Mouse (Mus musculus) retina, postnatal 7 days (tissue): ENCODE results near the gene Arid5b.

Source experiments
- DNase-seq: peaks from one replicate; pipeline ENCODE4 v3.0.0-alpha.2; 2012; ENCODE audit warnings: low read depth, low spot score

The Arid5b gene

DNA sequence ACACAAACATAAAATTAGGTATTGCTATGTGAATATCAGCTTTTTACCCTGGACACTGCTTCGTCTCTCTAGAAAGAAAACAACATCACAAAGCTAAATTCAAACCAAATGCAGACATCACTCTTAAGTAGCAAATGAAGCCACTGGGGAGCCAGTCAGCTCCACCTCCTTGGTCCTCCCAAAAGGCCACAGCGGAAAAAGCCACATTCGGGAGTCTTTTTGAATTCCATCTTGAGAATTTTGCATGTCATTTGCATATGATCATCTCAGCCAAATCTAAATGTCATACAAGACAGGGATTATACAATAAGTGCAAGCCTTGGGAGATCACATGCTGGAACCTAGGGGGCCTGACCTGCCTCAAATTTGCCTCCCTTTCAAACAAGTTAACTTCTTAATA is 85.0 kb downstream of the Arid5b start:
- no peak for DNase-seq

DNA sequence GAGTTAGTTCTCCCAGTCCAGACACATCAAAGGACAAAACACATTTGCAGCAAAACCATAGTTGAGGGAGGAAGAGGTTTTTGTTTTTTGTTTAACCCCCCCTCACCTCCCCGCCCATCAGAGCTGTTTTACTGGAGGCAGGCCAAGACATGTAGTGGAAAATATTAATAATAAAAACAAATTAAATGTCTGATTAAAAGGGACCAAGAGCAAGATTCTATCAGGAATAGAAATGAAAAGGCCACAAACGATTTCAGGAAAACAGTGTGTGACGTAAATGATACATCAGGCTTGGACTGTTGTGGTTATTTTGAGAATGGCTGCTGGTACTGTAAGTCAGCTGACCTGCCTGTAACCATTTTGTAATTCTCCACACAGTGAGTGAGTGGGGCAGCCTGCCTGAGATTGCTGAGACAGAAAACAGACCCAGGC is 85.7 kb downstream of the Arid5b start:
- DNase-seq = no peak

DNA sequence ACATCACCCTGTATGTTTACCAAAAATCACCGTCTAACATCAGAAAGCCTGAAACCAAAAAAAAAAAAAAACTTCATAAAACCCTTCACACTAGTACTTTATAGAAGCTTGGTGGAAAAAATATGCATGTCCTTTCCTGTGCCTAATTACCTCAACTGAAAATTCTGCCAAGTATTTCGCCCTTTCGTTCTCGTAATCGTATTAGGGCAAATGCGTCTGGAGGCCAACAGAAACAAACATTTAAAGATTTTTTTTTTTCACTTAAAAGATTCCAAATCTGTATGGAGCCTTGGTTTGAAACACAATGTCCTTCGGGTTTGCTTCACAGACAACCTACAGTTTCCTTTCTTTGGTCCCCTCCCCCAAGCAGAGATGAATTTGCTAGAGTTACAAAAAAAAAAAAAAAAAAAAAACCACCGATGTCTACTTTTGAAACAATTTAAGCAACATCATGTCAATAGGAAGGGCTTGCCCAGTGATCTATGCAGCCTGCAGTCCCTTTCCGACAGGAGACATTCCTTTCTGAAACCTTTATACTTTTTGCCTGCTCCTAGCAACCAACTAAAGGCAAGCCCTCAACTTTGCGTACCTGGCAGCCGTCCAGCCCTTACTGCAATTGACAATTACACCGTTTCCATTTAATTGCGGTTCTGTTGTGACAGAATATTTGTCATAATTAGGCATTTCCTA is 86.7 kb downstream of the Arid5b start:
- no peak for DNase-seq

DNA sequence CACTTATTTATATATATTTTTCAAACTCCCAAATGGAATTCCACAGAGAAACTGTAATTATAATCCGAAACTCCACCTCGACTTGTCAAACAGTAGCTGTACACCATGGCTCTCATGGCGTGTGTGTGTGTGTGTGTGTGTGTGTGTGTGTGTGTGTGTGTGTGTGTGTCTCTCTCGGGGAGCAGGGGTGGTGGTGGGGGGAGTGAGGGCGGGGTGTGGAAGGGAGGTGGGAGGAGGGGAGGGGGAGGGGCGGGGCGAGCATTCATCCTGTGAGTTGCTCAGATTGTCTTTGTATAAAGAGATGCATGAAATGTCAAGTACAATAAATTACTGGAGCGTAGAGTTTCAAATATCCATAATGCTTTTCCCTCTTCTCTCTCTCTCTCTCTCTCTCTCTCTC is 87.4 kb downstream of the Arid5b start:
- DNase-seq = no peak

DNA sequence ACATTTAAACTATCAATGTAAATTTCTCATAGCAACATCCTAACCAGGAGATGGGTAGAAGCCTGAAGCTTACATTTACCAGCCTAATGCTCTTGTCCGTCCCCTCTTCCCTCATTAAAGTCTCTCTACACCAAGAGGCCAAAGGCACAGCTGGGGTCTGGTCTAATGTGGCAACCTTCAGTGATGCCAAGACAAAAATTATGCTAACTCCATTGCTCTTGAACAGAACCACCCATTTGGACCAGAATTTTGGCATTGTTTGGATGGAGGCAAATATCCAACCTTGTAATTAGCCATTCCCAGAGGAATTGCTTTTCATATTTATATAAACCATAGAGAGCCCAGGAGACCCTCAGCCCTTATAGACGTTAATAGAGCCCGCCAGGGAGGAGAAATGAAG is 88.7 kb downstream of the Arid5b start:
- DNase-seq = no peak

DNA sequence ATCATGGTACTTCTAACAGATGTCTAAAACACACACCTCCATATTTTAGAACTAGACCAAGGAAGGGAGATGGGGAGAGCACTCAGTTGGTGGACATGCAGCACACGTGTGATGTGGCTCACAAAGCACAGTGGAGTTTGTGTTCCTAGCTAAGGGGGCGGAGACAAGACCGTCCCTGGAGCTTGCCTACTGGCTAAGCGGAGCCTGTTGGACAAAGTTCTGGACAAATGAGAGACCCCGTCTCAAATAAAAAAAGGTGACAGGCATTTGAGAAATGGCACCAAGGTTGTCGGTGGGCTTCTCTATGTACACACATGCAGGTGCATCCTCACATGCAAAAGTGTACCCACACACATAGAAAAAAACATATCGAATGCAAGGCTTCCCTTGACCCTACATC is 95.4 kb downstream of the Arid5b start:
- DNase-seq = no peak

DNA sequence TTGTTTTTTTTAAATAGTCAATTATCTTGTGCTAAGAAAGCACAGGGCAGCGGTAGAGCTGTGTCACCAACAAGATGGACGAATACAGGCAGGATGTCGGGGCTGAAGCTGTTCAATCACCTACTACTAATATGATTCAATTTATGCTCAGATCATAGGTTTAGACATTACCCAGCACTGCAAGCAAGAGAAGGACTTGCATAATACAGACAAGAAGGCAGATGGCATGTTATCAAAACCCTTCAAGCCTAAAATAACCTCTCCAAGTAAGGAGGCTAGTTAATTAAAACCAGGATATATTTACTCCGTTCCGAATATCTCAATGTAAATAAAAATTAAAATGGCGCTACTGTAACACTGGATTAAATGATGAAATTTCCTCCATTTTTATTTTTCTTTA is 96.3 kb downstream of the Arid5b start:
- DNase-seq = no peak

DNA sequence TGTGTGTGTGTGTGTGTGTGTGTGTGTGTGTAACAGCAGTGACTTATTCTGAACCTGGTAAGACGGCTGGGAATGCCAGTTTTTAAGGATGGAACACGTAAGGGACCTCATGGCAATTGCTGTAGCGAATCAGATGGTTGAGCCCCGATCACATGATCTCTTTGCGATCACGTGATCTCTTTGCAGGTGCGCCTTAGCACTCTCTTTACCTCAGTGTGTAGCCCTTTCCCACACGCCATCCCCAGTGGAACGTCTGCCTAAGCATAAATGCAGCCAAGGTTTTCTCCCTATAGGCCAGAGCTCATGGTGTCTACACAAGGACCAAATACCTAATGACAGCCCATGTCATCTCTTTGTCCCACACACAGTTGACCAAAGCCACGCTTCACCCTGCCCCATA is 97.4 kb downstream of the Arid5b start:
- DNase-seq = no peak

DNA sequence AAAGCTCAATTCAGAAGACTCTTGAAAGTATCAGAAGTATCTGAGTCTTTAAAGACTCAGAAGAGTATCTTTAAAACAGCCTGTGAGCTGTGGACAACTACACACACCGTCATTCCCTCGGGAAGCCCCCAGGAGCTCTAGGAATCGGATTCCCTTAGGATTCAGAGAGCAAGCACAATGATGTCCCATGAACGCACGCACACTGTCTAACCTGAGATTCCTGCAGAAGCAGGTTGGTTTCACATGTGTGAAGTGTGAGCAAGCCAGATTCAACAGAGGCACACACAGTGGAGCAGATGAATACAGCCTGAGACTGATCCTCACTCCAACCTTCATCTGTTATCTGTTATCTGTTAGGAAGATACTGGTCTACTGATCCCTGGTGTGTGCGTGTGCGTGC is 97.8 kb downstream of the Arid5b start:
- DNase-seq = no peak

DNA sequence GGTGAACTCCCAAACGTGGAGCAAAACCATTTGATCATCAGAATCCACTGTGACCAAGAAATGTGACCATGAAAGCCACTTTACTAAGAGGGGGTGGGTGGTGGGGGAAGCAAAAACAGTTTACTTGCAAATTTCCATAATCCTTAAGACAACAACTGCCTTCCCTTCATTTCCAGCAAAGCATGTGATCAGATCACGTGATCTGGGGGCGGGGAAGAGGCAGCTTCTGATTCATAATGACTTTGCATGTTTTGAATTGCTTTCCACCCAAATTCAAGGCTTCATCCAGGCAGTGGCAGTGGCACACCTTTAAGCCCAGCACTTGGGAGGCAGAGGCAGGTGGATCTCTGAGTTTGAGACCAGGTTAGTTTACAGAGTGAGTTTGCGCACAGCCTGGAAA is 98.4 kb downstream of the Arid5b start:
- DNase-seq = no peak

DNA sequence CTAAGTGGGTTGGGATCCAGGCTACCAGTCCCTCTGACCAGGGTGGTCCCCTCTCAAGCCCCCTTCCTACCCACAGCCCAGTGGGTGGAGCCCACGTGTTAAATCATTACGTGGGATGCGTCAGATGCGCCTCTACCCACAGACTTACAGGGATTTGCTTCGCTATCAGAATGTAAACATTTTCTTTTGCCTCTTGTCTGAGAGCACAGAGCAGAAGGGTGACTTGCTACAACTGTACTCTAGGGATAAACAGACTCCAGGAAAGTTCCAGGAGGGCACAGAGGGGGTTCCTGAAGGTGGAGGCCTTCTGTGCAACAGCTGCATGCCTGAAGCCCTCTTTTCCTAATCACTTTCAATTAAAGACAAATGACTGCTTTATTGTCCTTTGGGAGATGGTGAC is 98.8 kb downstream of the Arid5b start:
- DNase-seq = no peak

DNA sequence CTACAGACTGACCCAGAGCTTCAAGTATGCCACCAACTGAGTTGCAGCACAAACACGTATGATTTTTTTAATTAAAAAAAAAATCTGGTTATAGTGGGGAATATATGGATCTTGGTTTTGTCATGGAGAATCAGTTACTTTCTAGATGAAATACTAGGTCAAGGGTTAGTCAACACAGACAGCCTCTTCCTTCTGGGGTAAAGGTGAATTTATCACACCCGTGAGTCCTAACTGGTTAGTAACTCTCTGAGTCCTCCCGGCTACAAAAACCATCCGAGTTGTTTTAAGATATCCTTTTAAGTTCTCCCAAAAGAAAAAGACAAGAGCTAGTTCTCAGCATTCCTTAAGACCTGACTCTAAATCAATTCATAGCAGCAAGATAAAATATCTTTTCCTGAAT is 99.2 kb downstream of the Arid5b start:
- no peak for DNase-seq

DNA sequence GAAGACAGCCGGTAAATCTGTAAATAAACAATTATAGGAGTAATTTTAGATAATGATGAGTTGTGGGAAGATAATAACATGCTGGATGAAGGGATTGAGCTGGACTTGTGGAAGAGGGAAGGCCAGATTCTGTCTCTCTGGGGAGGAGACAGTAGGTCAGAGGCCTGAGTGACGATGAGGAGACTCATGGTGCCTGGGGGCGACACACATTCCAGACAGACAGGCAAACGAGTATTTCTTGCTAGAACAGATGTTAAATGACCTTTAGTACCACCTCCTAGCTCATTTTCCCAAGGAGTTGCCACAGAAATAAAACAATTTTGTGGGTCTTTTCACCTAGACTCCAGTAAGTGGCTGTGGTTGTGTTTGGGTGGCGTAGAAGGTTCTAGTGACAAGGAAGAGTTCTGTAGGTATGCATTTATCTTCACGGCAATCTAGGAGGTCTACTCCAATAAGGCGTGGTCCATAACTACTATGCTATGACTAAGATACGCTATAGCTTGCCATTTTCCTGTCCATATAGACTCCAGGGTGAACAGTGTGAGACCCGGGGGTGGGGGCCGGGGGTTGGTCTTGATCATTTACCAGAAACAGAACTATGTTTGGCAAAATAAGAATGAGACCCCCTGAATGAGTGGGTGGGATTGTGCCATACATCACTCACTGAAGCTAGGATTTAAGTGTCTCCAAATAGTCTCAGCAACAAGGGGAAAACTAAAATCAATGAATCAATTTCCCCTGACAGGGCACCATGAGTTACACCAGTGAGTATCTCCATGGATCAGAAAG is 100.6 kb downstream of the Arid5b start:
- no peak for DNase-seq

DNA sequence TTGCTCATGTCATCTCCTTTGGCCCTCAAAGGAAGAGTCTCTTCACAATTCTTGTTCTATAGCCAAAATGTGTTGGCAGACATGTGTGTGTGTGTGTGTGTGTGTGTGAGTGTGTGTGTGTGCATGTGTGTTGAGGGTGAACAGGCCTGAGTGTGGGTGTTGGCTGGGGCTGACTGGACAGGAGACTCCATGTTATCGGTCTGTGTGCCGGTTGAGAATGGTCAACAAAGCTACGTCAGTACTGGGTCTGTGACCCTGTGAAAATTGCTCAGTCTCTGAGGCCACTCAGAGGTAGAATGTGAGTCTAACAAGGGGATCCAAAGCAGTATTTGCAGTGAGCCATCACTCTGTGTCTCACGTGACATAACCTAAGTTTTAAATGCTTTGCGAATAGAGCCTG is 102.7 kb downstream of the Arid5b start:
- no peak for DNase-seq

DNA sequence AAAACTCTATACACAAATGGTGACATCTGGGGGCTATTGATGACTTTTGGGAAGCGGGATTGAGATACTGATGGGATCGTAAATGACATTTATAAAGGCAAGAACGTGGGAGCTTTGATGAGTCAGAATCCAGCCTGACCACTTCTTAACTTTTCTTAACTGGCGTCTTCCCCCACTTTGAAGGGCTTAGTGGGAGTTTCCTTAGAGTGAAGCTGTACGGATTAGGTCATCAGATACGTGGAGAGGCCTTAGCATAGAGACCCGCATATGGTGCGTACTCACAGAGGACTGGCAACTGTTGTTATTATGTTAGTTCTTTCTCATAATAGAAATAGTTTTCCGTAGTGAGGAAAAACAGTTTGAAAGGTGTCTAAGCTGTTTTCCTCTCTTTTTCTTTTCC is 104.9 kb downstream of the Arid5b start:
- no peak for DNase-seq

DNA sequence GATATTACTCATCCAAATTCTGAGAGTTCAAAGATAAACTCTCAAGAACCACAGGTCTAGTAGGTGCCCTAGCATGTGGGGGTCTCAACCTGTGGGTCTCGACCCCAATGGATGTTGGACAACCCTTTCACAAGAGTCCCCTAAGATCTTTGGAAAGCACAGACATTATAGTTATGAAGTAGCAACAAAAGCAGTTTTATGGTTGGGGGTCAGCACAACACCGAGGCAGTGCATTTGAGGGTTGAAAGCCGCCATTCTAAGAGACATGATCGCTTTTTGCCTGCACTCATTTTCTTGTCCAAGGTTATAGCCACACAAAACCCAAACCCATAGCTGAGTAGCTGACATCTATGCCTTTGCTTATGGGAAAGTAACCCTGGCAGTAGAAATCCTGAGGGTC is 105.6 kb downstream of the Arid5b start:
- DNase-seq = no peak

DNA sequence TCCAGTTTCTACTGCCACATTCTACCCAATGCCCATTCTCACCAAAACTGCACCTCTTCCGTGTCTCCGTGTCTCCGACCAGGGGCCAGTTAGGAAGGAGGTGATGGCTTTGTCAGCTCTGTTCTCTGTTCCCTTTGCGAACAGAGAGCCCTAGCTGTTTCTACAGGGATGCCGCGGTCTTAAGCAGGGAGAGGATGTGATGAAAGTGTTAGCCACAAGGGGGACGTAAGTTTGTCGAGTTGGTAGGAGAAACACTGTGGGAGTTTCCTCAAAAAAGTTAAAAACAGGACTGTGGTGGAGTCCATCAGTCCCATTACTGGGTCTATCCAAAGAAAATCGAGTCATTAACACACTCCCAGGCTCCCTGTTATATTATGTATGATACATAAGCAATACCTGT is 106.6 kb downstream of the Arid5b start:
- DNase-seq = no peak

DNA sequence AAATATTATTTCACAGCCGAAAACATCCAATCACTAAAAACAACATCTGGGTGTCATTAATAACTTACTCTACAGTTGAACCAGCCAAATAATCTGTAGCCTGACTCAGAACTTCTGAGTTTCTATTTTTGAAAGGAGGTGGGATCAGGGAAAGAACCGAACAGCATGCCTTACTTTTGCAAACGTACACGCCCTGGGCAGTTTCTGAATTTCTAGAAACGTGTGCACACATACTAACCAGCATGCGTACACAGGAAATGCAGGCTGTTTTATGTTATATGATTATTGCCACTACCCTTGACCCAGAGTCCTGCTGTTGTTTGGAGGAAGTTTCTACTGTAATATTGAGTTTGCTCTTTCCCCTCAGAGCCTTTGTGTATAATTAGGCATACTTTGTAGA is 109.9 kb downstream of the Arid5b start:
- no peak for DNase-seq

DNA sequence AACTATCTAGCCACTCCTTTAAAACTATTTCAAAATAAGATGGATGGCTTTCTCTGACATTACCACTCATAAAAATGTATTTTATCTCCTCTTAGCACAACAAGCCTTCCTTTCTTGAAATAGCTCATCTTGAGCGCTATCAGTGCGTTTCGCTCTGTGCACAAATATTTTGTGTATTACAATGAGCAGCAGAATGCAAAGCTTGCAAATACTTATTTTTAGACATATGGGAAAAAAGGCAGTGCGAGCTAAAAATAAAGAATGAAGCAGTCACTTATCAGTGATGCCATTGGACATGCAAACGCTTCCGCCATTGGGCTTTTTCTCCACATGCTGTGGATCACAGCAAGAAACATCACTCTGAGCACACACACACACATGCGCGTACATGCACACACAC is 110.4 kb downstream of the Arid5b start:
- DNase-seq = no peak

DNA sequence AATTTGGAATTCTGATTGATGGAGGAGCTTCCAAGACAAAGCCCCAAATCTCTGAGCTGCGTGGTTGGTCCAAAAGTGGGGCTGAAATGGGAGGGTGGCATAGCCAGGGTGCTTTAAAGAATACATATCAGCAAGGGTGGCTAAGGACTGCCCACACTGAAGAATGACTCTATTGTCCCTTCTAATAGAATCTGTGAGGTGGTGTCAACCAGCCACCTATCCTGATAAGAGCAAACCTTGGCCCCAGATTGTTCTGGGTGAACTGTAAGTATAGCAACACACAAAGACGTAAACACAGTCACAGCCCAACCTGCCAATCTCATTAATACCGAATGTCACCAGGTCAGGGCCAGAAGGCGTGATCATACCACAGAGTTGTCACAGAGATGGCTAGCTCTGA is 111.4 kb downstream of the Arid5b start:
- DNase-seq = no peak

DNA sequence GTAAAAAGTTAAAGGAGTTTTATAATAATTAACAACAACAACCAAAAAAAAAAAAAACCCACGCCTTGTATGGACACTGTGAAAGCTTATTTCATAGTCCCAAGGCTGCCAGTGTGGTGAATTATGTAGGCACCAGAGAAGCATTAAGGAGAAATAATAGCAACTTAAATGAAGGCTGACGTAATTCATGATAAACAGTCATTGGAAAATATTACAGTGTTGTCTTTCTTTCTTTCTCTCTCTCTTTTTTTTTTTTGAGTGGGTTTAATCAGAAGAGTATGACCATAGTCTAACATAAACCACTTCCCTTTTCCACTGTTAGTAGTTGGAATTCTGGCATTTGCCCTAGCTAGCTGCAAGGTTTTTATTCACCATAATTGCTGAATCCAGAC is 111.8 kb downstream of the Arid5b start:
- DNase-seq = no peak

DNA sequence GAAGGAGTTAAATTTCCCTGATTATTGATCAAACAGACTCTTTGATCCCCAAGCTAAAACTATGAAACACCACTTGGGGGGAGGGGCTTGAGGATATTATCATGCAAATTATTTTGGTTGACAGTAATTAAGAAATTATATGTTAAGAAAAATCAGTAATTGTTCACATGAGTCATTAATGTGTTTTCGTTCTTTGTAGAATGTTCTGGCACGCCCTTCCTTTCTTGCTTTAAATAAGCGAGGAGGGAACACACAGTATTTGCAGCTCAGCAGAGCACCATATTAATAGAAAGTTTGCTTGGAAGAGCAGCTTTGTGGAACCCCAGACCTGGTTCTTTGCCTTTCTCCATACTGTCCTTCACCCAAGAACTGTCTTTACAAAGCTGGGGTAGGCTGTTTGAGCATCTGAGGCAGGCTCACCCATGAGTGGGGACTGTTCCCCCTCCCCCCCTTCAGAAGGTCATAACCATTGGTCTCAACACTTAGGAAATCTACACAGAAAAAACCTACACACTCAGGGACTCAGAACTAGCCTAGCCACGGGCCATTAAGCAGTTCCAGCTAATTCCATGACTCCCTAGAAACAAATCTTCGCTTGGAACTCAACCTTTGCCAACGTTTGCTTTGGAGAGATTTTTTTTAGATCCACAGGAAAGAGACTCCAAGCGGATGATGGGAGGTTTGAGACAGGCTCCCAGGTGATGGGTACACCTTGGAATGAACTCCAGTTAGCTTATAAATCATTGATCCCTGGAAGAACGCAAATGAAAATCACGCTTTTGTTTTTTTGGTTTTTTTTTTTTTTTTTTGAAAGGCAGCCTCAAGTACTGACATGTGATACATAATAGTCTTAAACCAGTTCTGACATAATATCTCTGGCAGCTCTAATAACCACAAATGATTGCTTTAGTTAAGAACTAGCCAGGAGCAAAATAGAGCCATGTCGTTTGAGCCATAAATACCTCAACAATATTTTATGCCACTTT is 112.5 kb downstream of the Arid5b start:
- DNase-seq = no peak
